Mouse (Mus musculus): ENCODE data around the gene Fignl2.

Gene Fignl2

GRCm38 (mm10) chr15:101011352-101011751 is 67.0 kb downstream of the Fignl2 start:
- no peak for DNase-seq (ENCODE audit: low read depth, low spot score)

GRCm38 (mm10) chr15:101008386-101009010 is 69.9 kb downstream of the Fignl2 start:
- no peak for DNase-seq (ENCODE audit: low read depth, low spot score)

GRCm38 (mm10) chr15:101007236-101007635 is 71.1 kb downstream of the Fignl2 start:
- no peak for DNase-seq (ENCODE audit: low read depth, low spot score)

GRCm38 (mm10) chr15:101006251-101007040 is 71.9 kb downstream of the Fignl2 start:
- DNase-seq (ENCODE audit: low read depth, low spot score), result no peak

- no peak for DNase-seq (ENCODE audit: low read depth, low spot score)
Observed at GRCm38 (mm10) chr15:101005717-101006116, 72.7 kb downstream of the Fignl2 start.

GRCm38 (mm10) chr15:101004538-101004937 is 73.8 kb downstream of the Fignl2 start:
- no peak for DNase-seq (ENCODE audit: low read depth, low spot score)

- no peak for DNase-seq (ENCODE audit: low read depth, low spot score)
Observed at GRCm38 (mm10) chr15:101002466-101002865, 75.9 kb downstream of the Fignl2 start.

GRCm38 (mm10) chr15:101001685-101002084 is 76.7 kb downstream of the Fignl2 start:
- no peak for DNase-seq (ENCODE audit: low read depth, low spot score)

All from c-Kit-negative CD71-positive TER-119-positive erythroid progenitor cells, embryonic 14.5 days (primary cell).